Mouse (Mus musculus) cerebellum, postnatal 36 days (tissue): ENCODE measurements around the gene Strn3.

Experiments used
- DNase-seq, 2 experiments: peaks; one replicate each; pipeline ENCODE4 v3.0.0; 2021 to 2022; ENCODE audit warnings: mixed read lengths in 2 of 2

The Strn3 gene

DNA sequence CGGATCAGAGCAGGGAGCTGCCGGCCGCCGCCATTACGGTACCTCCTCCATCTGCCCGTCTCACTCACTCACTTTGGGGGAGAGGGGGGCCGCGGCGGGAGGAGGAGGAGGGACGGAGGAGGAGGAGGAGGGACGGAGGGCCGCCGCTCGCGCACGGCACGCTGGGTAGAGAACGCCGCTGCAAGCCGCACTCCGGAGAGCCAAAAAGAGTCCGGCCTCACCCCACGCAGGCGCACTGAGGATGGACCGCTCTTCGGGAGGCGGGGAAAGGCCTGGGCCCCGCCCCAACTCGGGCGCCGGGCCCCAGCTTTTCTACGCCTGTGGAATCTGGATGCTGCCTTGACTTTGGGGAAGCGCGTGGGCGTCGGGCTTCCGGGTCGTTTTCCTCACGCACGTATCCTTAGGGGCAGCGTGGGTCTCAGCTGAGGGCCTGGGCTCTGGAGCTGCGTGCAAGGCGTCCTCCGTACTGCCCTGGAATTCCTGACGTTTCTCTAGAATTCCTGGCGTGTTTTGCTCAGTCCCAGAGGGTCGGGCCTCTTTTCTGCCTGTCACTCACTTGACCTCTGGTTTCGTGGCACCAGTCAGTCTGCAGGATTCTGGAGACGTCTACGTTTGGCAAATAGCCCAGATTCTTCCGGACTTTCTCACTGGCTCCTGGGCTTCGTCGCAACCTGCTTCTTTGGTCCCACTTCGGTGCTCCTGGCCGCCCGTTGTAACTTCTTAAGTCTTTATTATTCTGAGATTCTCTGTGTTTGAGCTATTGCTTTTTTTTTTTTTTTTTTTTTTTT is at the start of gene Strn3:
TSS of gene Strn3 (minus strand) at position 53 of the 788 bp plus-strand sequence.
- peak; percentile 93 to 97 for DNase-seq

DNA sequence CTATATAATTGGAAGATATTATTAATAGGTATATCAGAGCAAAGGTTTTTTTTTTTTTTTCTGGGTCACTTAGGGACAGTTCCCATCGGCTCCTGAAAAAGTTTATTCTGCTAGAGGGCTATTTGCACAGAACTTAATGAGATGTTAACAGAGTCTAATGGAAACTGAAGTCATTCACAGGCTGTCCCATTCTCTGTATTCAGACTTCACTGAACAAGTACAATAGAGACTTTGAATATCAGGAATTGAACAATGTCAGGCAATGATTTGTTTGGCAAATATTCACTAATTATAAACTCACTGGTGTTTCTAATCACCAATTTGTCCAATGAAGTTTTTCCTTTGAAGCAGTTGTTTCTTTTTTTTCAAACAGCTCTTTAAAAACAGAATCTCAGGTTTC is 45.1 kb upstream of the Strn3 start:
- no peak for DNase-seq

DNA sequence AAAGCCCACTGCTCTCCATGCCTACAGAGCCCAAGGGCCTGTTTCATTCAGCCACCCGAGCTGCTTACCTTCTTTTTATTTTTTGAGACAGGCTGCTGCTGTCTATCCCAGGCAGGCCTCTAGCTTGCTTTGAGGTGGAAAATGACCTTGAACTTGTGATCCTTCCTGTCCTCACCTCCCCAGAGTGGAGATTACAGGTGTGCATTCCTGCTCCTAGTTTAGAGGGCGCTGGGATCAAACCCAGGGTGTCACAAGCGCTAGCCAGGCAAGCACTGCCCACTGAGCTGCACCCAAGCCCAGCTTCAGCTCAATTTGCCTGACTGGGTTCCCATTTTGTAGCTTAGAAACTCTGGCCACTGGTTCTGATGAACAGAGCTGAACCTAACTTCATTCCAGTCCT is 44.7 kb upstream of the Strn3 start:
- no peak for DNase-seq

DNA sequence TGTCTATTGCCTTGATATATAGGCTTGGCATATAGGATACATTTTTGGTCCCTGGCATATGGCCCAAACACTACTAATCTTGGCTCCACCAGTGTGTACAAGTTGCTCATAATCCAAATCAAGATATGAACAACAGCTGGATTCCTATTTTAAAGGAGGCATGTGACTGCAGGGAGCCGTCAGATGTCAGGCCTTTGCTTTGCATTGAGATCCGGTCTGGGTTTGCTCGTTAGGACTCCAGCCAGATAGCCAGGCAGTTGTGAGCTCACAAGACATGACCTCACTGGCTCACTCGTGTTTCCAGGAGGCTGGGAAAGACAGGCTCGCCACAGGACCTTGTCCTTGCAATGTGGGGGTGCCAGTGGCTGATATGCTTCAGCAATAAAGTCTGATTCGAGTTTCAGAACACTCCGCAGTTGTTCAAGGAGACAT is 44.2 kb upstream of the Strn3 start:
- DNase-seq = no peak

DNA sequence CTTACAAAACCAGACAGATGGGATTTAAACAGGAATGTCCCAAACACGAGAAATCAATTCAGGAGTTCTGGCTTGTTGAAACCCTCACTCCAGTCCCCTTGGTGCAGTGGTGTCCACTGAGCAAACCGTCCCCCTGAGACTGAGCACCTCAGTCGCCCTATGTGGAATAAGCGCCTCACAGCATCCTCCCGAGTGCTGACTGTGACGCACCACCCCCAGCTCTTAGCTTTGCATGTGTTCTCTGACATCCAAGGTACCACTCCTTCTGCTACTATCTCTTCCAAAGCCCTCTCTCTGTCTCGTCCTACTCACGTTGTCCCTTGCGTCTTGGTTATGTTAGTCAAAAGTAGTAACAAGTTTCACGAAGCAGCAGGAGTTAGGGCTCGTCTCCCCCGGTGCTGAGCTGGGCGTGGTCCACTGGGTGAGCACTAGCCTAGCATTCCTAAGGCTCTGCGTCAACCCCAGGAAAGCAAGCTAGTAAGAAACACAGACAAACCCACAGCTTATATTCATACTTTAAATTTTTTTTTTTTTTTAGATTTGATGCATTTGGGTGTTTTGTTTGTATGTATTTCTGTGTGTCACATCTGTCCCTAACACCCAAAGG is 43.0 kb upstream of the Strn3 start:
- no peak for DNase-seq

DNA sequence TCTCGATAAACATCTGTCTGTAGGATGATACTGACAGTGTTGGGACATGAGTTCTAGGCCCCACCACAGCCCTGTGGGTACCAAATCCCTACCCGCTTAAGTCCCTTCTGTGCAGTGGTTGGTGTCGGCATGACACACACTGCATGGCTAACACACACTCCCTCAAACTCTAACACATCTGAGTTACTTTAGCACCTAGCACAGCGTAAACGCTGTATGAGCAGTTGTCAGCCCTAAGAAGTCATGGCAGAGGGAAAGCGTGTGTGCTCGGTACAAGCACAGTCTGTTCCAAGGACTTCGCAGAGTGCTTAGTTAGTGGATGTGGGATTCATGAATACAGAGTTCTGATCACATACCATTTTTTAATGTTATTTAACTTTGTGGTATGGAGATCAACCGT is 38.1 kb upstream of the Strn3 start:
- no peak for DNase-seq

DNA sequence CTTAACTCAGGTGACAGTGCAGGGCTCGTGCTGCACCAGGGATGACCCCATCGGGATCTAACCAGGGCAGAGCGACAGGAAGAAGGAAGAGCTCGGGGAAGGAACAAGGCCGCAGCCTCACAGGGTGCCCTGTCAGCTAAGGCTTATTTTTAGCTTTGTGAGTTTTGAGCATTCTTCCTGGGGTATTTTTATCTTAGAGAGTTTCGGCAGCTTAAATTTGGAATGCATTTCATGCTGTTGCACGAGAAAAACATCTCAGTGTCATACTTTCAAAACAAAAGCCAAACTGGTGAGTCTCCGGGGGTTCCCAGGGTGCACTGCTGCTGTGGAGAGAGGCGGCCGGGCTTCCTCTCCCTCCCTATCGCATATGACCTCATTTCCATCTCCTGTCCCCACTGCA is 37.4 kb upstream of the Strn3 start:
- DNase-seq = no peak

DNA sequence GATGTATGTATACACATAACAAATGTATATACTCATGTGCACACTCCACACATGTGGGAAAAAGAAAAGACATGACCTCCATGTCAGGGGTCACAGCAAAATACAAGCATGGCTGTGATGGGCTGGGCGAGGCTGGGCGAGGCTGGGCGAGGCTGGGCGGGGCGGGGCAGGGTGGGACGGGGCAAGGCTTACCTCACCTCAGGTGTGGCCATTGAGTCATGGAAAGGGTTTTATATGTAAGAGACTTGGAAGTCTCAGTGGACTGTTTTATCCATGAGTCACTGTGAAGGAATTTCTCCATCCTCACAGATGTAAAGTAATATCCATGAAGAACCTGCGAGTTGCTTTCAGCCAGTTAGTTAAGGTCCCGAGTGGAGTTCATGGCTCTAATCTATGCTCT is 30.1 kb upstream of the Strn3 start:
- DNase-seq = no peak

DNA sequence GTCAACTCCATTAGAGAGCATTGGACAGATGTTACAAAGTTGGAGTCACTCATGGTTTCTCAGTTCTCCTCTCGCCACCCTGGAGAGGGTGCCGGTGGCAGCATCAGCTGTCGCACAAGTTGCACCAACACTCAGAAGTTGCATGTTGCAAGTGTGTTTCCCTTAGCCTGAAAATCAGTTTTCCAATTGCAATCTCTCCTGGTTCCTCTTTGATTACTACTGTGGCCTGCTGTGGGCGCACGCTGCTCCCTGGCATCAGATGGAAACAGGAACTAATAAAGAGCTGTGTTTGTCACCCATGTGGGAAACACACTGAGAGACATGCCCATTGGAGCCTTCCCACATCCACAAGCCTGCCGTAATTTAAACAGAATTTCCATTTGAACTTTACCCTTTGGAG is 26.9 kb upstream of the Strn3 start:
- no peak for DNase-seq

DNA sequence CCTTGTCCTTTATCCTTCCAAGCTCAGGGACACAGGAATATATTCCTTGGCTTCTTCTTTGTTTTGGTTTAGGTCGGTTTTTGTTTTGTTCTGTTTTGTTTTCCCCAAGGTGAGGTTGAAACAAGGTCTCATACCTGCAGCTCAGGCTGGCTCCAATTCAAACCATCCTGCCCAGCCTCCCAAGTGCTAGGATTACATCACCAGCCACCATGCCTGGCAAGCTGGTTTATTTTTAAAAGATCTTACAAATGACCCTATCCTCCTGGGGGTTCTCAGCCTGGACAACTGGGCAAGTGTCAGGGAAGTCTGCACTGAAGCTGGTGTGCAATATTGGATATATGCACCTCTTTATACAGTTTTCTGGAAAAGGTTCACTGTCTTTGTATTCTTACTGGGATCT is 21.0 kb upstream of the Strn3 start:
- DNase-seq = peak; percentile 33 to 43

DNA sequence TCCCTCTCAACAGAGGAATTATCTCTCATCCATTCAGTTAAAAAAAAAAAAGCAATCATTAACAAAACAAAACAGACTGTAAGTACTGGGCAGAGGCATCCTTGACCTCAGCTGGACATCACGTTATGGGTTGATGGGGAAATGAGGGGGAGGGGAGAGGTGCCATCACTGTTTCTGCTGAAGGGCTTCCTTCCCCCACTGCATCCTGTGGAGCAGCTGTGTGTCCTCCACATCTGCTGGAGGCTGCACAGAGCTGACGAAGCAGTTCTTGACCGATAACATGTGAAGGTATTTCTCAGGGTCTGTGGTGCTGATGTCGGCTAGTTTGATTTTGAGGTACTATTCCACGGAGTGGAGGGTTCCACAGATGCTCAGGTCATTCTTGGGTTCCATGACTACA is 18.5 kb upstream of the Strn3 start:
- no peak for DNase-seq

DNA sequence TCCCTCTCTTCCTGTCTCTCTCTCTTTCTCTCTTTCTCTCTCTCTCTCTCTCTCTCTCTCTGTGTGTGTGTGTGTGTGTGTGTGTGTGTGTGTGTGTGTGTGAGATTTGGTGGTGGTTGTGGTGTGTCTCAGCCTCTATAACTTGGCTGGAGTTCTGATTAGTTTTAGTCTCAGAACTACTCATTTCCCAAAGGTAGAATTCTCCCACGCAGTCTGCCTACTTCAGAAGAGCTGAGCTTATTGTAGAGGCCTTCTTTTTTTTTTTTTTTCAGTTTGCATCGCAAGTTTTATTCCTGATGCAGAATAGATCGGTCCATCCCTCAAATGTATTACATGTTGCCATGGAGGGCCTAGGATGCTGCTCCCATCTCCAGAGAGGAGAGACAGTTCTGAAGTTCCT is 18.0 kb upstream of the Strn3 start:
- DNase-seq = no peak

DNA sequence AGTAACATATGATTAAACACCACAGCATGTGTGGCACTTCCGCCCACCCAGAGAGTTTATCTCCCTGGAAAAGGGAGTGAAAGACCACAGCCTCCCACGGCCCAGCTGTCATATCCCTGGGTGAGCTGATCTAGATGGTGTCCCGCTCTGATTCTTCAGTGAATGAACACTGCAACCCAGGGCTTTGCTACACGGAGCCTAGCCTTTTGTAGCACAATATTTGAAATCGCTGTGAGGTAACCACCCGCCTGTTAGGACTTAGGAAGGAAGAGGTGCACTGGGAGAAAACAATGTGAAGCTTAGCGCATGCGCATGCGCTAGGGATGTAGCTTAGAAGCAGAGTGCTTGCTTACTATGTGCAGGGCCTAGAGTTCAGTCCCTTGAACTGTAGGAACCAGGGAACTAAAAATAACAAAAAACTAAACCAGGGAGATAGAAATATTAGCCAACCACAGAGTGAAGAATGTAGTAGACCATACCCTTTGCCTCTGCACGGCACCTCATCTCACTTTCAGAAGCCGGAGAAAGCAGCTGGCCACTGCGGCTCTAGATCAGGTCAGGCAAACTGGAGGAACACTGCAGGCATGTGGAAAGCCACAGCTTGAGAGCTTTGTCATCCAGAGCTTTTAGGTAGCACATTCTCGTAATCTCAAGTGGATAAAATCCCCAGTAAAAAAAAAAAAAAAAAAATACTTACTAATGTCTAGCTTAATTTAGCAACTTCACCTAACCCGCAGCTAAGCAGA is 17.4 kb upstream of the Strn3 start:
- no peak for DNase-seq

DNA sequence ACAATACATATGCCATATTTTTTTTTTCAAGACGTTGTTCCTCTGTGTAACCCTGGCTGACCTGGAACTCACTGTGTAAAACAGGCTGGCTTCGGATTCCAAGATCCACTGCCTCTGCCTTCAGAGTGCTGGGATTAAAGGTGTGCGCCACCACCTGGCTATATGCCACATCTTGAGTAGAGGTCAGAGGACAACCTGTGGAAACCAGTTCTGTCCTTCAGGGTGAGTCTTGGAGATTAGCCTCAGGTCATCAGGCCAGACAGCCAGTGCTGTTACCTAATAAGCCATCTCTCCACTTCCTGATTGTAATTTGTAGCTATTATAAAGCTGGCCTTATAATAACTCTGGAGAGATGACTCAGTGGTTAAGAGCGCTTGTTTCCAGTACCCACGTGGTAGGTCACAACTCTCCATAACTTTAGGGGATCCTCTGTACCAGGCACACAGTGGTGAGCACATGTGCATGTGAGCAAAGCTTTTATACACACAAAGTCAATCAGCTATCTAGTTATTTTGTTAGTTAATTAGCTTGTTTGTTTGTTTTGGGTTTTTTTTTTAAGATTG is 15.1 kb upstream of the Strn3 start:
- DNase-seq = no peak

DNA sequence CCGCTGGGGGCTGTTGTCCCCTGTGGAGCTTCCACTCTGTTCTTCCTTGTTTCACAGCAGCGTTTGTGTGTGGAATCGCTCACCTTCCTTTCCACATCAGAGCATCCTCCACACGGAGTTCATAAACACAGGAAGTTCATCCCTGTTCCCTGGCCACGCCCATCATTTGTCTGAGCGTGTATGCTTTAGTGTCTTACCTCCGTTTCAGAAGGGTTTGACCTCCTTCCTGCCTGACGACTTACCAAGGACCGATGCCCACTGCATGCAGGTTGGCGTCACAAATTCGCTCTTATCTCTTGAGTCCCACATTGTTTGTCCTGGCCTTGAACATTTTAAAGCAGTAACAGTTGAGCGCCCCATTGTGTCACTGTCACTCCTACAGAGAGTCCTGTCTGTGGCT is 14.1 kb upstream of the Strn3 start:
- no peak for DNase-seq

DNA sequence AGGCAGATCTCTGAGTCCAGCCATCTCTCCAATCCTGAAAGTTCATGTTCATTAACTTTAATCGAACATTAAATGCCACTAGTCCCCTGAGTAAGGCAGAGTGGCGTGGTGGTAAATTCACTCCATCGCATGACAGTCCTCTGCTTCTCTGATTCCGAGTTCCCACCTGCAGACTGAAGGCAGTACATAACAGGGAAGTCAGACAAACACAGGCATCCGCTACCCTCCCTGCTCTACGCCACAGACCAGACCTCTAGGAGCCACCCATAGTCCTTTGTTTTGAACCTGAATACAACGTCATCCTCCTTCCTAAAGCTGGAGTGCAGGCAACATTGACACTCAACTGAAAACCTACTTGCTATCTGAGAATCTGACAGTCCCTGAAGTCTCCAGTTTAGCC is 12.9 kb upstream of the Strn3 start:
- no peak for DNase-seq

DNA sequence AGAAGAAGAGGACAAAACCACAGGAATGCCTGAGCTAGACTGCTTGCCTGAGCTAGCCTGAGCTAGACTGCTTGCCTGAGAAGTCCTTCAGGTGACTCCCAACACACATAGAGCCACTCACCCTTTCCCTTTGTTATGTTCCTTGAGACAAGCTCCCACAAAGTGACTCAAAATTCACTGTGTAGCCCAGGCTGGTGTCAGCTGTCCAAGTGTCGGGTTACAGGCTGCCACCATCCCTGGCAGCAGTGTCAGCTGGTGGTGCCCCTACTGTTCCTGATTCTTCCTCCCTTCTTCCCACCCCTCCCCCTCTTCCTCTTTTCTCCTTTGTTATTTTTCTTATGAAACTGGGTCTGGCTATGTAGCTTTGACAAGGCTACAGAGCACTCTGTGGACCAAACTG is 12.2 kb upstream of the Strn3 start:
- DNase-seq = no peak

DNA sequence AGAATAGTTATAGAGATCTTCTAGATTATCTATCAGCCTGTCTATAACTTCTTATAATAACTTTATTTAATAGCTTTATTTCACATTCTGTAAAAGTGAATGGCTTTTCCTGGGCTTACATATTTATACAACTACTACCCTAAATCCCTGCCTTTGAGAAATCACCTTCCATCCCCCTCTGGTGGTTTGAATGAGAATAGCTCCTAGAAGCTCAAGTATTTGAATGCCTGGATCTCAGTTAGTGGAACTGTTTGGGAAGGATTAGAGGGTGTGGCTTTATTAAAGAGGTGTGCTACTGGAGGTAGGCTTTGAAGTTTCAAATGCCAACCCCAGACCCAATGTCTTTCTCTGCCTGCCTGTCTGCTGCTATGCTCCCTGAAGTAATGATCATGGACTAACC is 10.0 kb upstream of the Strn3 start:
- DNase-seq = no peak

DNA sequence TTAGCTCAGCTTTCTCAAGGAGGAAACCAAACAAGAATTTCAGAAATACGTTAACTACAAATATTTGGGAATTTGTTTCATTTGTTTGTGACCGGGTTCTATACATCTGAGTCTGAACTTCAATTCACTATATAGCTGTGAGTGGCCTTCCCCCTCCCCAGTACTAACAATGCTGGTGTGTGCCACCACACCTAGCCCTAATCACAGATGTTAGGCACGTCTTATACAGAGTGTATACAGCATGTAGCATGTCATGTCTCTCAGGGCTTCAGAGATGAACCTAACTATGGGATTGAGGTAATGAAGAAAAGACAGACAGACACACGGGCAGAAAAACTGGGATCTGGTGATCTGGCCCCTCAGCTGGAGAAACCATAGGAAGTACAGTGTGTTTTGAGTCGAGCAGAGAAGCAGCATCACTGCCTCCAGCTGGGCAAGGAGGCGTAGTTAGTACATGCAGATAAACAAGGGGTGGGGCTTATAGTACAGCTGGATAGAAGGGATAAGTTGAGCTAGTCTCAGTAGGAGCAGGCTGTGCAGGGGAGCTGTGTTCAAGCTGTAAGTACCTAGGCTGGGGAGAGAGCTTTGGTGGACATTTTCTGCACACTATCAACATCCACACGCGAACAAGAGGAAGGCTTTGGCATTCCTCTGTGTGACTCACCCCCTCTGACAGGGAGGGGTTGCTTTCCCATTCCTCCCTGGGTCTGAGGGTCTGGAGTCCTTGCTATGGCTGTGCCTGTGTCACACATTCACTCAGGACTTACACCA is 8.1 kb upstream of the Strn3 start:
- no peak for DNase-seq

DNA sequence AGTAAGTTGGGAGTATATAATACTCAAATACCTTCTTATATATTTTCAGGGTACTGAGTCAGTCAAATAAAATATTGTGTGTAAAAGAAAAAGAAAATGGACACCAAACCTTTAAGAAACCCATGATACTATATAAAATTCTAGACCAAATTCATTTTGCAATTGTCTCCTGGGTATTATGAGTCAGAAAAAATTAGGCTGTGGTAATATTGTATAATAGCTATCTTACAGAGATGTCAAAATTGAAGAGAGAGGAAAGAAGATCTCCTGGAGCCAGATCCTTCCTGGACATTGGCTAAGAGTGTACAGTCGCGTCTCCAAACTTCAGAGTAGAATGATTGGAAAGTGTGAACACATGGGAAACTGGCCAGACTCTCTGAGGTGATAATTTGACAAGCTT is 4.5 kb upstream of the Strn3 start:
- DNase-seq = no peak

DNA sequence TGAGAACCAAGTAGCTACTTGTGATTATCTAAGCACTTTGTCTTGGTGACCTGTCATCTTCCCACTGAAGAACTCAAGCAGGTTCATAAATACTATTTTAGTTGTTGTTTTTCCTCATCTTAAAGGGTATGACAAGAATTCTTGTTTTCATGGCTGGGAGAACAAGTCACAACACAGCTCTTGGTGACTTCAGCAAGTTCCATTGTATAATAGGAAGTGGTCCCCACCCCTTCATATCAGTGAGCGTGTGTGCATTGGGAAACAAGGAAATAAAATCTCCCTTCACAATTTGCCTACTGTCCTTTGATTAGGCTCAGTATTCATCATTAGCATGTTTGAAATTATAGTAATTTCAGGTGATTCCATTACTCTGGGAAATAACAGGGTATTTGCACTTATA is 3.3 kb upstream of the Strn3 start:
- no peak for DNase-seq

DNA sequence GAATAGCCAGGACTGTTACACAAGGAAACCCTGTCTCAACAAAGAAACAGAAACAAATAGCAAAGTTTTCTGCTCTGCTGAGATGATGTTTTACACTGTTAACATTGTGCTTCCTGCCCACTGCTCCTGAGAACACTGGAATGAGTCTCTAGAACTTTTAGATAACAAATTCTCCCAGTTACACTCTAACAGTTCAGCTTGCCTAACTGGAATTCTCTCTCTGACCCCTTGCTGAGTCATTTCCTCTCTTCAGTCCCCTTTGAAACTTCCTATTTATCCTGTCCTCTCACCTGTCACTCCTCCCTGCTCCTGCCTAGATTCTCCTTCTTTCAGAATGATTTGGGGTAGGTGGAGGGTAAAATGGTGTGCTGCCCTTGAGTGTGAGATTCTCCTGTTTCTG is 2.4 kb upstream of the Strn3 start:
- DNase-seq = no peak

DNA sequence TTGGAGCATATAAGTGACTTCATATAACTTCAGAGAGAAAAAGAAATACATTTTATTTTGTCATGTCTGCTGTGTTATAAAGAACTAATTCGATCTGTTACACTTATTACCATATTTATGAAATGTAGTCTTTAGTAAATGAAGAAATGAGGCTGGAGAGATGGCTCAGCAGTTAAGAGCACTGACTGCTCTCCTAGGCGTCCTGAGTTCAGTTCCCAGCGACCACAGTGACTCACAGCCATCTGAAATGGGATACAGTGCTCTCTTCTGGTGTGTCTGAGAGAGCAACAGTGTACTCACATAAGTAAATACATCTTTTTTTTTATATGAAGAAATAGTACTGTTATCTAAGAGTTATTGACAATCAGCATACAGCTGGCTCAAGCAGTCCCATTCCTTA is 1.7 kb upstream of the Strn3 start:
- no peak for DNase-seq
